Mouse (Mus musculus): Measurements from ENCODE around the gene Gcnt2.

Gene Gcnt2

GRCm38 (mm10) chr13:40859652-40860399 lies at the start of gene Gcnt2:
Gene Gcnt2 (plus strand): TSS chr13:40859754.
- peak; percentile 50 to 60 for DNase-seq

- no peak for DNase-seq
Observed at GRCm38 (mm10) chr13:40820617-40821016, 38.9 kb upstream of the Gcnt2 start.

GRCm38 (mm10) chr13:40821911-40822310 lies 37.6 kb upstream of the Gcnt2 start:
- no peak for DNase-seq

GRCm38 (mm10) chr13:40841146-40841787 lies 18.3 kb upstream of the Gcnt2 start:
- no peak for DNase-seq

- no peak for DNase-seq
Observed at GRCm38 (mm10) chr13:40842141-40842540, 17.4 kb upstream of the Gcnt2 start.

- DNase-seq, result peak; percentile 35 to 84
Observed at GRCm38 (mm10) chr13:40843418-40844067, 16.0 kb upstream of the Gcnt2 start.

- DNase-seq, result no peak
Observed at GRCm38 (mm10) chr13:40844144-40844543, 15.4 kb upstream of the Gcnt2 start.

- DNase-seq, result no peak
Observed at GRCm38 (mm10) chr13:40845951-40846350, 13.6 kb upstream of the Gcnt2 start.

- DNase-seq, result no peak
Observed at GRCm38 (mm10) chr13:40846375-40846774, 13.2 kb upstream of the Gcnt2 start.

GRCm38 (mm10) chr13:40847898-40848297 lies 11.7 kb upstream of the Gcnt2 start:
- no peak for DNase-seq

- DNase-seq, result no peak
Observed at GRCm38 (mm10) chr13:40850686-40851085, 8.9 kb upstream of the Gcnt2 start.

- no peak for DNase-seq
Observed at GRCm38 (mm10) chr13:40851281-40851680, 8.3 kb upstream of the Gcnt2 start.

GRCm38 (mm10) chr13:40851961-40852360 lies 7.6 kb upstream of the Gcnt2 start:
- DNase-seq, result no peak

- DNase-seq, result no peak
Observed at GRCm38 (mm10) chr13:40852791-40853190, 6.8 kb upstream of the Gcnt2 start.

GRCm38 (mm10) chr13:40853842-40854241 lies 5.7 kb upstream of the Gcnt2 start:
- no peak for DNase-seq

- DNase-seq, result peak; percentile 31 to 40
Observed at GRCm38 (mm10) chr13:40854451-40855058, 5.0 kb upstream of the Gcnt2 start.

GRCm38 (mm10) chr13:40855266-40855665 lies 4.3 kb upstream of the Gcnt2 start:
- DNase-seq, result no peak

- no peak for DNase-seq
Observed at GRCm38 (mm10) chr13:40856786-40857185, 2.8 kb upstream of the Gcnt2 start.

- DNase-seq, result no peak
Observed at GRCm38 (mm10) chr13:40857281-40857818, 2.2 kb upstream of the Gcnt2 start.

- DNase-seq, result no peak
Observed at GRCm38 (mm10) chr13:40859225-40859624, 329 bp upstream of the Gcnt2 start.

GRCm38 (mm10) chr13:40863006-40863405 lies 3.5 kb downstream of the Gcnt2 start:
- DNase-seq, result no peak

- peak; percentile 62 to 73 for DNase-seq
Observed at GRCm38 (mm10) chr13:40868844-40869587, 9.5 kb downstream of the Gcnt2 start.

Data from lung, postnatal 4 days (tissue).